Mouse (Mus musculus): ENCODE results near the gene Drc1. TPM values are rescaled to one million over a fixed set of nuclear protein-coding genes. Genes with fewer than 3 reads are reported as not detected.

The Drc1 gene
- polyA plus RNA-seq, 1 experiment from 2014 or later = 0.59 TPM

DNA sequence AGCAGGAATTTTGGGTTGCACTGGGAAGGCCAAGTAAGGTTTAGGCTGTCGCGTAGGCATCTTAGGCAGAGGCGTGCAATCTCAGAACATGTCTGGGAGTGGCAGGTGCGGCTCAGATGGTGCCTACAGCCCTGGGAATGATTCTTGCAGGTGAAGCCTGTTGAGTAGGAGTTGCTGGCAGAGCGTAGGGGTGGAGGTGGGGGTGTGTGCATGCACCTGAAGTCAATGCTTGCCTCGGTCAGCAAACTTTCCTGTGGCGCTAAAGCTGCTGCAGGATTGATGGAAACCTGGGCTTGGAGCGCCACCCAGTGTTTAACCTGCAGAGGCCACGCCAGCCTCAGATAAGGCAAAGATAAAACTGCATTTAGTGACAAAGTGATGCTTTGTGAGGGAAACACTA is 61.9 kb downstream of the Drc1 start:
- H3K27me3 ChIP-seq (ENCODE audit: control insufficient read depth, insufficient read depth, low read length) = no peaks in the 10 kb centered on the region
- peak overlapping the region; percentile 18 for H3K4me3 ChIP-seq (replicated peaks; ENCODE audit: low read length)
- H3K4me2 ChIP-seq (ENCODE audit: low read depth, low read length) = peak overlapping the region; percentile 46
- H3K9me3 ChIP-seq (replicated peaks; ENCODE audit: control insufficient read depth, low read length) = no peaks in the 10 kb centered on the region
- H3K36me3 ChIP-seq (ENCODE audit: control insufficient read depth, insufficient read depth, low read length) = no peaks in the 10 kb centered on the region
- H3K27ac ChIP-seq (ENCODE audit: low read length) = no peak overlapping the region
- ATAC-seq (ENCODE audit: insufficient read depth, low FRiP score) = peak; percentile 86
- H3K4me1 ChIP-seq (ENCODE audit: control insufficient read depth, insufficient read depth, low read length) = 0 out of 2 replicates have a peak, but pooled peaks cover 4% of the 10 kb centered on the region
- no peak overlapping the region for H3K9ac ChIP-seq (ENCODE audit: low read length)
- 6% methylated on average over 9 of the region's 9 CpGs for WGBS

DNA sequence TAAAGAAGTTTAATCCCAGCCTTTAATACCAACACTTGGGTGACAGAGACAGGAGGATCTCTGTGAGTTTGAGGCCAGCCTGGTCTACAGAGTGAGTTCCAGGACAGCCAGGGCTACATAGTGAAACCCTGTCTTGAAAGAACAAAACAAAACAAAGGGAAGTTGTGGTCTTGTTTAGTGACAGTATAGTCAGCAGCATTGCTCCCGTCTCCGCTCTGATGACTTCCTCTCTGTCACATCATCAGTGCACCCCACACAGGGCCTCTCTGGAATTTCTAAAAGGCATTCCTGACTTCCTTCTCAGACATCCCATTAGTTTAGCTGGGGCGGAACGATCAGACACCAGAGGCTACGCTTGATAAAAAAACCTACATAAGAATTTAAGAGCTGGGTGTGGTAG is 62.7 kb downstream of the Drc1 start:
- H3K9me3 ChIP-seq (replicated peaks; ENCODE audit: control insufficient read depth, low read length) = no peaks in the 10 kb centered on the region
- WGBS = 47% methylated on average over 5 of the region's 5 CpGs
- H3K4me1 ChIP-seq (ENCODE audit: control insufficient read depth, insufficient read depth, low read length) = 0 out of 2 replicates have a peak, but pooled peaks cover 4% of the 10 kb centered on the region
- no peaks in the 10 kb centered on the region for H3K27me3 ChIP-seq (ENCODE audit: control insufficient read depth, insufficient read depth, low read length)
- no peaks in the 10 kb centered on the region for H3K36me3 ChIP-seq (ENCODE audit: control insufficient read depth, insufficient read depth, low read length)
- no peak overlapping the region for H3K27ac ChIP-seq (ENCODE audit: low read length)
- no peak overlapping the region for H3K9ac ChIP-seq (ENCODE audit: low read length)
- ATAC-seq (ENCODE audit: insufficient read depth, low FRiP score) = no peak
- no peak overlapping the region for H3K4me2 ChIP-seq (ENCODE audit: low read depth, low read length)
- no peak overlapping the region for H3K4me3 ChIP-seq (replicated peaks; ENCODE audit: low read length)

DNA sequence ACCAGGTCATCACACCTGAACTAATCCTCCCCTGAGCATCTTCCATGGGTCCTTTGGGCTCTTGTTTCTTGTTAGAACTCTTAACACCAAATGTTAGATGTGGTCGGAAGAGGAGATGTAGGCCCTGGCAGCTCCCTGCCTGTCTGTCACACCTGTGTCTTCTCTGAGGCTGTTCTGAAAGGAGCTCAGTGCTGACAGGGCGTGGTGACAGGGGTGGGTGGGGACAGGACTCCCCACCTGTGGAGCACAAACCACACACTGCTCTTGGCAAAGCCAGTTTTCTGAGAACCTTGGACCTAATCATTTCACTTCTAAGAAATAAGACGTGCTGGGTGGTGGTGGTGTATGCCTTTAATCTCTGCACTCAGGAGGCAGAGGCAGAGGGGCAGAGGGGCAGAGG is 72.4 kb downstream of the Drc1 start:
- ATAC-seq (ENCODE audit: insufficient read depth, low FRiP score) = no peak
- Histone ChIP-seq H3K27ac (ENCODE audit: low read length) (no peak overlapping the region), H3K36me3 (ENCODE audit: control insufficient read depth, insufficient read depth, low read length) (no peaks in the 10 kb centered on the region), H3K4me1 (ENCODE audit: control insufficient read depth, insufficient read depth, low read length) (no peaks in the 10 kb centered on the region), H3K27me3 (ENCODE audit: control insufficient read depth, insufficient read depth, low read length) (no peaks in the 10 kb centered on the region), H3K9ac (ENCODE audit: low read length) (no peak overlapping the region), H3K4me3 (replicated peaks; ENCODE audit: low read length) (no peak overlapping the region), H3K4me2 (ENCODE audit: low read depth, low read length) (no peak overlapping the region), H3K9me3 (replicated peaks; ENCODE audit: control insufficient read depth, low read length) (no peaks in the 10 kb centered on the region)
- WGBS = 56% methylated on average over 3 of the region's 3 CpGs

DNA sequence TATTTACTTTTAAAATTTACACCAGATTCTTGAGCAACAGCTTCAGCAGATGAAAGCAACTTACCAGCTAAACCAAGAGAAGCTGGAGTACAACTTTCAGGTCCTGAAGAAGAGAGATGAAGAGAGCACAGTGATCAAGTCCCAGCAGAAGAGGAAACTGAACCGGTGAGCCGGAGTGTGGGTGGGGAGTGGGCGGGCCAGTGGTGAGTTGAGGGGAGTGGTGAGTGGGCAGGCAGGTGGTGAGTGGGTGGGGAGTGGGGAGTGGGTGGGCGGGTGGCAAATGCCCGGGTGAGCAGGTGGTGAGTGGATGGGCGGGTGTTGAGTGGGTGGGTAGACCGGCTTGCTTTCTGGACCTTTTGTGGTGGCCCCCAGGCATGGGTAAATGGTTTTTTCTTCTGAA is 73.9 kb downstream of the Drc1 start:
- Histone ChIP-seq H3K27ac (ENCODE audit: low read length) (no peak overlapping the region), H3K4me2 (ENCODE audit: low read depth, low read length) (no peak overlapping the region), H3K4me3 (replicated peaks; ENCODE audit: low read length) (no peak overlapping the region), H3K4me1 (ENCODE audit: control insufficient read depth, insufficient read depth, low read length) (no peaks in the 10 kb centered on the region), H3K27me3 (ENCODE audit: control insufficient read depth, insufficient read depth, low read length) (no peaks in the 10 kb centered on the region), H3K9ac (ENCODE audit: low read length) (no peak overlapping the region), H3K9me3 (replicated peaks; ENCODE audit: control insufficient read depth, low read length) (no peaks in the 10 kb centered on the region), H3K36me3 (ENCODE audit: control insufficient read depth, insufficient read depth, low read length) (no peaks in the 10 kb centered on the region)
- no peak for ATAC-seq (ENCODE audit: insufficient read depth, low FRiP score)
- 71% methylated on average over 7 of the region's 7 CpGs for WGBS

DNA sequence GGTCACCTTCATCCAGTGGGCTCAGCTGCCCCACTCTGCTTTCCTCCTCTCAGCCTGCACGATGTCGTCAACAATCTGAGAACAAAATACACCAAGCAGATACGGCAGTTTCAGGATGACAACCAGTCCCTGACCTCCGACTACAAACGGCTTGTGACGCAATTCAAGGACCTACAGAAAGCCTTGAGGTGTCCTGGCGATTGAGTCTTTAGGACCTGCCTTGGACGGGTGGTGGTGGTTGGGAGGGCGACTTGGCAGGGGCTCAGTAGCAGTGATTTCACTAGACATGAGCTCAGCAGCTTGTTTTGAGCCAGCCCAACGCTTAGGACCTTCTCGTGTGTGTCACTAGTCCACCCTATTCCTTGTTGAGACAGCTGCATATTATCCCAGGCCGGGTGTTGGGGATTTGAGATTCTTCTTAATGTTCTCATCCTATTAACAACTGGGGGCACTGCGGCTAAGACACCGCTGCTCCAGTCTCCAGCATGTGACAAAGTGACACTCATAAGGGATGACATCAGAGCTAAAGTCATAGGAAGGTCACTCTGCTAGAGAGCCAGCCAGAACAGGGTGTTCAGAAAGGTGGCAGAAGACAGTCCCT is 74.5 kb downstream of the Drc1 start:
- Histone ChIP-seq H3K4me2 (ENCODE audit: low read depth, low read length) (no peak overlapping the region), H3K4me3 (replicated peaks; ENCODE audit: low read length) (no peak overlapping the region)

DNA sequence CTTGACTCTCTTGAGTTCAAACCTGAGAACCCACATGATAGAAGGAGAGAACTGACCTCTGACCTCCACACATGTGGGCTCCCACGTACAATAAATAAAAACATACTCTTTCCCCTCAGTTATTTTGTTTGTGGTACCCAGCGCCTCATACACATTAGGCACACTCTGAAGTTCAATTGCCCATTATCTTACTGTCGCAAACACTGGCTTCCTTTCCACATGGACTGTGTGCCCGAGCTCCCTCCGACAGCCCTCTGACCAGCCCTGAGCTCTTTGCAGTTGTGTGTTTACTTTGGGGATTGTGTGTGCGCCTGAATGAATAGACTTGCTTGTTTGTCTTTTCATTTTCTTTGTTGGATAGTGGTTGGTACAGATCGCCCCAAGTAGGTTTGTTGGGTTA is 75.5 kb downstream of the Drc1 start:
- Histone ChIP-seq H3K9ac (ENCODE audit: low read length) (no peak overlapping the region), H3K4me1 (ENCODE audit: control insufficient read depth, insufficient read depth, low read length) (no peaks in the 10 kb centered on the region), H3K27ac (ENCODE audit: low read length) (no peak overlapping the region), H3K9me3 (replicated peaks; ENCODE audit: control insufficient read depth, low read length) (no peaks in the 10 kb centered on the region), H3K36me3 (ENCODE audit: control insufficient read depth, insufficient read depth, low read length) (no peaks in the 10 kb centered on the region), H3K4me3 (replicated peaks; ENCODE audit: low read length) (no peak overlapping the region), H3K27me3 (ENCODE audit: control insufficient read depth, insufficient read depth, low read length) (no peaks in the 10 kb centered on the region), H3K4me2 (ENCODE audit: low read depth, low read length) (no peak overlapping the region)
- ATAC-seq (ENCODE audit: insufficient read depth, low FRiP score) = no peak
- 58% methylated on average over 7 of the region's 7 CpGs for WGBS

More for the DNA sequence above, 74.5 kb downstream of the Drc1 start:
- H3K4me1 ChIP-seq (ENCODE audit: control insufficient read depth, insufficient read depth, low read length) = no peaks in the 10 kb centered on the region
- no peak for ATAC-seq (ENCODE audit: insufficient read depth, low FRiP score)
- H3K27me3 ChIP-seq (ENCODE audit: control insufficient read depth, insufficient read depth, low read length) = no peaks in the 10 kb centered on the region
- no peaks in the 10 kb centered on the region for H3K36me3 ChIP-seq (ENCODE audit: control insufficient read depth, insufficient read depth, low read length)
- H3K9ac ChIP-seq (ENCODE audit: low read length) = no peak overlapping the region
- WGBS = 78% methylated on average over 14 of the region's 14 CpGs
- no peak overlapping the region for H3K27ac ChIP-seq (ENCODE audit: low read length)
- no peaks in the 10 kb centered on the region for H3K9me3 ChIP-seq (replicated peaks; ENCODE audit: control insufficient read depth, low read length)

DNA sequence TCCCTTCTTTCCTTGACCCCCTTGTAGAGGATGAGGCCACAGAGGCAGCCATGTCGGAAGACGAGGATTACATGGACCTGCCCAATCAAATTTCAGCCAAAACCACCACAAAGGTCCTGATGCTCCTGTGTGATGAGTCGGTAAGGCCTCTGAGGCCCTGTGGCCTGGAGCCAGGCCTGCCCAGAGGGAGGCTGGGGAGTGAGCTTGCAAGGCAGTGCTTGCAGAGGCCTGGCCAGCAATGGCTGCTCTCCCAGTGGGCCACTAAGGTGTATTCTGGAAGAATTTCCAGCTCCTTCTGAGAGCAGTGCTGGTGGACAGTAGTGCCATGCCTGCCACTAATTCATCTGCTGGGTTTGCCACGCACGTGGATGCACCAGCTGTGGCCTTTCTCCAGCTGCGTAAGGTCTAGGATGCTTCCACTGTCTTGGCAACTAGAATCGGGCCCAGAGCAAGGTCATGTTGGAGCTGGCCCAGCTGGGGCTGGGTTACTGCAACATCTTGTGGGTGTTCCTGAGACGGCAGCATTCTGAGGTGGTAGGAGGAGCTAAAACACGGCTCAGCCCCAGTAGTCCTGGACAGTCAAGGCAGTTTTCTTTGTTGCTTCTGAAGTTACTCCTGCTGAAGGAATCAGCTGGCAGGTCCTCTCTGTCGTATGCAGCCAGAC is 77.4 kb downstream of the Drc1 start:
- Histone ChIP-seq H3K9me3 (replicated peaks; ENCODE audit: control insufficient read depth, low read length) (no peaks in the 10 kb centered on the region), H3K9ac (ENCODE audit: low read length) (no peak overlapping the region), H3K36me3 (ENCODE audit: control insufficient read depth, insufficient read depth, low read length) (no peaks in the 10 kb centered on the region), H3K4me3 (replicated peaks; ENCODE audit: low read length) (no peak overlapping the region), H3K4me2 (ENCODE audit: low read depth, low read length) (no peak overlapping the region), H3K27me3 (ENCODE audit: control insufficient read depth, insufficient read depth, low read length) (no peaks in the 10 kb centered on the region), H3K27ac (ENCODE audit: low read length) (no peak overlapping the region), H3K4me1 (ENCODE audit: control insufficient read depth, insufficient read depth, low read length) (no peaks in the 10 kb centered on the region)
- WGBS = 73% methylated on average over 10 of the region's 10 CpGs
- ATAC-seq (ENCODE audit: insufficient read depth, low FRiP score) = no peak

DNA sequence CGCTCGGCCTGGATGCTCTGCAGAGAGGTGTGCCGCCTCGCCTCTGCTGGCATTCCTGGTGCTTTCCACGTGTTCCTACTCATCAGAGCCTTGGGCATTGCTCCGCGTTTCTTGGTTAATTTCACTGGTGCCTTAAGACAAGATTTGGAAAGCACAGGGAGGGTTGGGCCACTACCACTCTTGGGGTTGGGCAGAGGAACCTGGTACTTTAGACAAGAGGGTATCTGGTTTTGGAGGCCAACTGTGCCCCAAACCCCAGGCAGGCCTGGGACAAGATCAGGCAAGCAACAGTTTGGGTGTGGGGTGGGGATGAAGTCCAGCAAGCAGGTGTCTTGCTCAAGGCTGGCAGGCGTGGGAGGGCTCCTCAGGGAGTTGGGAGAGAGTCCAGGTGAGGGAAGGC is 86.2 kb downstream of the Drc1 start:
- no peak overlapping the region for H3K4me3 ChIP-seq (replicated peaks; ENCODE audit: low read length)
- H3K36me3 ChIP-seq (ENCODE audit: control insufficient read depth, insufficient read depth, low read length) = no peaks in the 10 kb centered on the region
- no peak overlapping the region for H3K9ac ChIP-seq (ENCODE audit: low read length)
- no peak overlapping the region for H3K27ac ChIP-seq (ENCODE audit: low read length)
- no peaks in the 10 kb centered on the region for H3K4me1 ChIP-seq (ENCODE audit: control insufficient read depth, insufficient read depth, low read length)
- H3K9me3 ChIP-seq (replicated peaks; ENCODE audit: control insufficient read depth, low read length) = no peaks in the 10 kb centered on the region
- 74% methylated on average over 8 of the region's 8 CpGs for WGBS
- no peaks in the 10 kb centered on the region for H3K27me3 ChIP-seq (ENCODE audit: control insufficient read depth, insufficient read depth, low read length)
- ATAC-seq (ENCODE audit: insufficient read depth, low FRiP score) = no peak
- no peak overlapping the region for H3K4me2 ChIP-seq (ENCODE audit: low read depth, low read length)

DNA sequence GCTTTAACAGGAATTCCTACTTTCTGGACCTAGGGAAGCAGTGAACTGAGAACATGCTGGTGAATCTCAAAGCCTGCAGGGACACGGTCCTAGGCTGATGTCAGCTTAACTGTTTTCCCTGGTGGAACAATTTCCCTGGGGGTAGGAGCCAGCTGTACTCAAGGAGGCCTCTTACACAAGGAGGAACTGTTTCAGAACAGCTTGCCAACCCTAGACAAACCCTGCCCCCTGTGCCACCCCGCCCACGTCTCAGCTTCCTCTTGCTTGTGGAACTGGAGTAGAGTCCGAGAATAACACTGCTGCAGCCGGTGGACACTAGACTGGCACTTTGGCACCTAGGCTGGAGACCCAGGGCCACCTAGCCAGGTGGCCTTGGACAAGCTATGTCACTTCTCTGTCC is 88.2 kb downstream of the Drc1 start:
- Histone ChIP-seq H3K27me3 (ENCODE audit: control insufficient read depth, insufficient read depth, low read length) (no peaks in the 10 kb centered on the region), H3K4me3 (replicated peaks; ENCODE audit: low read length) (no peak overlapping the region), H3K4me2 (ENCODE audit: low read depth, low read length) (no peak overlapping the region), H3K36me3 (ENCODE audit: control insufficient read depth, insufficient read depth, low read length) (no peaks in the 10 kb centered on the region), H3K27ac (ENCODE audit: low read length) (no peak overlapping the region), H3K9me3 (replicated peaks; ENCODE audit: control insufficient read depth, low read length) (no peaks in the 10 kb centered on the region), H3K4me1 (ENCODE audit: control insufficient read depth, insufficient read depth, low read length) (no peaks in the 10 kb centered on the region), H3K9ac (ENCODE audit: low read length) (no peak overlapping the region)
- no peak for ATAC-seq (ENCODE audit: insufficient read depth, low FRiP score)
- 62% methylated on average over 5 of the region's 5 CpGs for WGBS
